Mouse (Mus musculus): ENCODE data around the gene Neurod4. TPM values are rescaled to one million over a fixed set of nuclear protein-coding genes. Genes with fewer than 3 reads are reported as not detected.
"Not testable (repeated sequence)": the region's sequence is repeated elsewhere in the genome, so short reads cannot be mapped to it uniquely, and the experiment has no call there.

Gene Neurod4
- polyA plus RNA-seq (2011; ENCODE audit: insufficient read length, low read depth, missing spikeins): not detected in 2 replicates

DNA sequence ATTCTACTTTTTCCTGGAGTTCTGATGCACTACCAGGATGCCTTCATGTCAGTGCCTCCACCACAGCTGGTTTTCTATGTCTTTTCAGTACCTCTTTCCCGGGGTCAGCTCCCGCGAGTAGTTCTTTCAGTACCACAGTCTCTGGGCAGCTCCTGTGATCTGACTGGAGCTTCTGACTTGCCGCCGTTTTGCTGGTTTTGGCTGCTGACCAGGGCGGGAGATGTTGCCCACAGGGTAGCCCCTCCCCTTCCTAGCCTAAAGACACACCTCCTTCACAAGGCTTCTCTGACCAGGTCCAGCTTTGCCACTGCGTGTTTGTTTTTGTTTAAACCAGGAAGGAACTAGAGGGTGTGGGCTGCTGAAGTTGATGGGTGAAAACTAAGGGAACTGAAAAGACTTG, at the start of gene Neurod4:
Gene Neurod4 (minus strand): TSS at position 175 of the 400 bp plus-strand sequence.
- H3K4me1 ChIP-seq (ENCODE audit: control insufficient read depth, insufficient read depth, low read length): no peaks in the 10 kb centered on the region
- no peak within 1 kb of the TSS for H3K4me3 ChIP-seq (ENCODE audit: insufficient read depth, low read length)
- no peak within 1 kb of the TSS for H3K27ac ChIP-seq (ENCODE audit: insufficient read depth, low read length)
- no peak for TF ChIP-seq CTCF (IDR thresholded peaks at IDR 0.05; ENCODE audit: borderline replicate concordance, insufficient read depth, low read length)
- no peak for TF ChIP-seq POLR2A (IDR thresholded peaks at IDR 0.05; ENCODE audit: low read depth, low read length)

DNA sequence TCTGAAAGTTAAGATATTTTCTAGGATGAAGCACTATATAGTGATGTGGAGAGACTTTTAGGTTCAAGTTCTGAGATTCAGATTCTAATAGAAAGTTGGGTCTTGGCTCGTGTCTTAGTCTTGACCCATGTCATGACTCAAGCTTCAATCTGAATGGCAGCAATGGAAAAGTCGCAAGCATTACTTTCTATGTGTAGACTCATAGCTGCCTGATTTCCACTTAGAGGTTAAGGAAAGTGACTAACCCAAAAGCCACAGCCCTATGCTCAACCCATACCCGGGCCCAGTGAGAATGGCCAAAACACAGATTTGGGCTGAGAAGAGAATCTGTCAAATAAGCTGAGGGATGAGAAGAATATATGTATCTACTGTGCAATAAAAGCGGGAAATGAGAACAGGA, 44.2 kb upstream of the Neurod4 start:
- no peak overlapping the region for H3K27ac ChIP-seq (ENCODE audit: insufficient read depth, low read length)
- H3K4me1 ChIP-seq (ENCODE audit: control insufficient read depth, insufficient read depth, low read length): no peaks in the 10 kb centered on the region
- TF ChIP-seq CTCF (IDR thresholded peaks at IDR 0.05; ENCODE audit: borderline replicate concordance, insufficient read depth, low read length): no peak
- no peak for TF ChIP-seq POLR2A (IDR thresholded peaks at IDR 0.05; ENCODE audit: low read depth, low read length)
- no peak overlapping the region for H3K4me3 ChIP-seq (ENCODE audit: insufficient read depth, low read length)

GRCm38 (mm10) chr10:130322637-130323036, 42.6 kb upstream of the Neurod4 start, which contains the start of gene Tespa1:
Gene Tespa1 (plus strand): TSS chr10:130322870.
- H3K27ac ChIP-seq (ENCODE audit: insufficient read depth, low read length): no peak within 1 kb of the TSS
- H3K4me3 ChIP-seq (ENCODE audit: insufficient read depth, low read length): no peak within 1 kb of the TSS
- no peaks in the 10 kb centered on the region for H3K4me1 ChIP-seq (ENCODE audit: control insufficient read depth, insufficient read depth, low read length)
- TF ChIP-seq POLR2A (IDR thresholded peaks at IDR 0.05; ENCODE audit: low read depth, low read length): no peak
- TF ChIP-seq CTCF (IDR thresholded peaks at IDR 0.05; ENCODE audit: borderline replicate concordance, insufficient read depth, low read length): no peak

GRCm38 (mm10) chr10:130322062-130322461, 42.0 kb upstream of the Neurod4 start:
- Histone ChIP-seq H3K4me1 (ENCODE audit: control insufficient read depth, insufficient read depth, low read length) (no peaks in the 10 kb centered on the region), H3K4me3 (ENCODE audit: insufficient read depth, low read length) (no peak overlapping the region), H3K27ac (ENCODE audit: insufficient read depth, low read length) (no peak overlapping the region)
- no peak for TF ChIP-seq POLR2A (IDR thresholded peaks at IDR 0.05; ENCODE audit: low read depth, low read length)

DNA sequence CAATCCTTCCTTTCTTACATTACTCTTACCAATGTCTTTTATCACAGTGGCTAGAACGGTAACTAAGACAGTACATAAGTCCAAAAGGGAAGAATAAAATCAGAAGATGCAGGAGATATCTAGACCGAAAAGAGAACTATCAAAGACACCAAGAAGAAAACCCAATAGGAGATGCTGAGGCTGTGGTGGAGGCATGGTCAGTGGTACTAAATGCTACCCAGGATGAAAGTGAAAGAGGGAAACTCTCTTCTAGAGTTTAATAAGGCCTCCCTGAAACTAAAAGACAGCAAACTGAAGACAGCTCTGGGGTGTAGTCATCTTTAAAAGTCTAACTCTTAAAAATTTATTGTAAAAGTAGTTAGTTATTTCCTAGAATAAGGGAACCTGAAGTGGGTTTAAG, 40.7 kb upstream of the Neurod4 start:
- no peak overlapping the region for H3K4me3 ChIP-seq (ENCODE audit: insufficient read depth, low read length)
- TF ChIP-seq POLR2A (IDR thresholded peaks at IDR 0.05; ENCODE audit: low read depth, low read length) (no peak), CTCF (IDR thresholded peaks at IDR 0.05; ENCODE audit: borderline replicate concordance, insufficient read depth, low read length) (no peak)
- H3K4me1 ChIP-seq (ENCODE audit: control insufficient read depth, insufficient read depth, low read length): no peaks in the 10 kb centered on the region
- H3K27ac ChIP-seq (ENCODE audit: insufficient read depth, low read length): no peak overlapping the region

DNA sequence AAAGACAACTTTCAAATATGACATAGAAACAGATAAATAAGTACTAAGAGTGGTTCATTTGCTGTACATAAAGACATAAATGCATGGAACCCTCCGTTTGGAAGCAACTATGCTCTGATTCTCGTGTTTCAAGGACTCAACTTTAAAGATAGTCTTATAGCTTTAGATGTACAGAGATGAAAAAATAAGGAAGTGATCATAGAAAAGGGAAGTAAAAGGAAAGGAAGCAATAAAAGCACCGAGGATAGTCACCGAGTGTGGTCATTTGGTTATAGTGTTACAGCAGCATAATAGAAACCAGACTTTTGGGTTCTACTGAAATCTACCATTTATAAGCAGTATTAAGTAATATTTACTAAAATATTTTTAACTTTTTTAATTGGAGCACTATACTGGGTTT, 38.7 kb upstream of the Neurod4 start:
- Histone ChIP-seq H3K27ac (ENCODE audit: insufficient read depth, low read length) (no peak overlapping the region), H3K4me1 (ENCODE audit: control insufficient read depth, insufficient read depth, low read length) (no peaks in the 10 kb centered on the region), H3K4me3 (ENCODE audit: insufficient read depth, low read length) (no peak overlapping the region)
- TF ChIP-seq POLR2A (IDR thresholded peaks at IDR 0.05; ENCODE audit: low read depth, low read length) (no peak), CTCF (IDR thresholded peaks at IDR 0.05; ENCODE audit: borderline replicate concordance, insufficient read depth, low read length) (no peak)

- Histone ChIP-seq H3K4me1 (ENCODE audit: control insufficient read depth, insufficient read depth, low read length) (no peaks in the 10 kb centered on the region), H3K27ac (ENCODE audit: insufficient read depth, low read length) (no peak overlapping the region), H3K4me3 (ENCODE audit: insufficient read depth, low read length) (no peak overlapping the region)
- TF ChIP-seq CTCF (IDR thresholded peaks at IDR 0.05; ENCODE audit: borderline replicate concordance, insufficient read depth, low read length) (no peak), POLR2A (IDR thresholded peaks at IDR 0.05; ENCODE audit: low read depth, low read length) (no peak)
These were observed 35.8 kb upstream of the Neurod4 start for GRCm38 (mm10) chr10:130315846-130316245.

DNA sequence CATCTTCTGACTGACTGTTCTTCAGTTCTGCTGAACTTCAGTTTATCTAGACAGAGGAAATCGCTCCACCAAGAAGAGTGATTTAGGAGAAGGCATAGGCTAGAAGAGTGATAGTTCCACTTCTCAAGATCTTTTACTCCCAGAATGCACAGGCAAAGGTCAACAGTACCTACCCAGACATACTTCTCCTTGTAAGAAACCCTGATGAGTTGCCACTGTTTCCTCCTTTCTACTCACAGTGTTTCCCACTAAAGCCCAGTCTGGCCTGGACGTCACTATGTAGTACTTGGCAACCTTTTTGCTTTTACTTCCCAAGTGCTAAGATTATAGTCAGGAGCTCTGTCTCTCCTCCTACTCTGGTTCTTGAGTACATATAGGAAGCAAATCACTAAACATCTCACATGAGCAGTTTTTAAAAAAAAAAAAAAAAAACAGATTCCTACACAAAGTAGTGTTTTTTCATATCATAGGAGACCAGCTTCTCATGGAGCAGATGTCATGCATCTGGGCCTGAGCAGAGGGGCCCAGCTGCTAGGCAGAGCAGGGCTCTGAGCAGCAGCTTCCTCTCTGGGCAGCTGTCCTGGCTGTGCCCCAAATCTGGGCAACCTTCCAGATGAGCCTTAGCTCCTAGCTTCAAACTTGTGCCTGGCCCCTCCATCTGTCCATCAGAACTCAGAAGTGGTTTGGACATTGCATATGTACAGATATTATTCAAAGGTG, 34.2 kb upstream of the Neurod4 start:
- Histone ChIP-seq H3K27ac (ENCODE audit: insufficient read depth, low read length) (no peak overlapping the region), H3K4me3 (ENCODE audit: insufficient read depth, low read length) (no peak overlapping the region), H3K4me1 (ENCODE audit: control insufficient read depth, insufficient read depth, low read length) (no peaks in the 10 kb centered on the region)
- TF ChIP-seq CTCF (IDR thresholded peaks at IDR 0.05; ENCODE audit: borderline replicate concordance, insufficient read depth, low read length): no peak

DNA sequence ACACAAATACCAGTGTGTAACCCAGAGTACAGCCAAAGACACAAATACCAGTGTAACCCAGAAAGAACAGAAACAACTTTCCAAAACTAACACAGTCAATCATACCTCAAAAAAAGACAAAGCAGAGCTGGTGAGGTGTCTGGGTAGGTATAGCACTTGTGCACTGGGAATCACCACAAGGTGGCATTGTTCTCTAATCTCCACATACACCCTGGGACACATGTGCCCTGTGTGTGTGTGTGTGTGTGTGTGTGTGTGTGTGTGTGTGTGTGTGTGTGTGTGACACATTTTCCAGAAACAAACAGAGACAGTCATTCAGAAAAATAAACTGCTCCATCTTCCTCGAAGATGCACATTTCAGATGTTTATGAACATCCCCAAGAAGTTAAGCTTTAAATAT, 33.5 kb upstream of the Neurod4 start:
- Histone ChIP-seq H3K4me3 (ENCODE audit: insufficient read depth, low read length) (no peak overlapping the region), H3K4me1 (ENCODE audit: control insufficient read depth, insufficient read depth, low read length) (no peaks in the 10 kb centered on the region), H3K27ac (ENCODE audit: insufficient read depth, low read length) (no peak overlapping the region)
- TF ChIP-seq POLR2A (IDR thresholded peaks at IDR 0.05; ENCODE audit: low read depth, low read length) (no peak), CTCF (IDR thresholded peaks at IDR 0.05; ENCODE audit: borderline replicate concordance, insufficient read depth, low read length) (no peak)

GRCm38 (mm10) chr10:130311534-130312227, 31.6 kb upstream of the Neurod4 start:
- Histone ChIP-seq H3K27ac (ENCODE audit: insufficient read depth, low read length) (no peak overlapping the region), H3K4me1 (ENCODE audit: control insufficient read depth, insufficient read depth, low read length) (no peaks in the 10 kb centered on the region), H3K4me3 (ENCODE audit: insufficient read depth, low read length) (no peak overlapping the region)
- TF ChIP-seq CTCF (IDR thresholded peaks at IDR 0.05; ENCODE audit: borderline replicate concordance, insufficient read depth, low read length): no peak
- TF ChIP-seq POLR2A (IDR thresholded peaks at IDR 0.05; ENCODE audit: low read depth, low read length): no peak

- not testable (repeated sequence) for H3K4me3 ChIP-seq (ENCODE audit: insufficient read depth, low read length)
These were observed 24.1 kb upstream of the Neurod4 start for GRCm38 (mm10) chr10:130304138-130304537.

DNA sequence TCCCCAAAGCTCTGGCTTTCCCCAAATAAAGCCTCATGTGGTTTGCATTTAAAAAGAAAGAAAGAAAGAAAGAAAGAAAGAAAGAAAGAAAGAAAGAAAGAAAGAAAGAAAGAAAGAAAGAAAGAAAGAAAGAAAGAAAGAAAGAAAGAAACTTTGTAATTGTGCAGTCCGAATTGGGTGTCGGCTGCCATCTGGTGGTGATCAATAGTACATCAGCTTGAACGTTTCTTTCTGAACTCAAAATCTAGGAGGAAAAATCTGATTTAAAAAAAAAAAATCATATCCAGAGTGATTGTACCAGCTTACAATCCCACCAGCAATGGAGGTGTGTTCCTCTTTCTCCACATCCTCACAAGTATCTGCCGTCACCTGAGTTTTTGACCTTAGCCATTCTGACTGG, 18.7 kb upstream of the Neurod4 start:
- H3K4me3 ChIP-seq (ENCODE audit: insufficient read depth, low read length); H3K4me1 ChIP-seq (ENCODE audit: control insufficient read depth, insufficient read depth, low read length); H3K27ac ChIP-seq (ENCODE audit: insufficient read depth, low read length): not testable (repeated sequence)

More at GRCm38 (mm10) chr10:130304138-130304537, 24.1 kb upstream of the Neurod4 start:
- not testable (repeated sequence) for H3K4me1 ChIP-seq (ENCODE audit: control insufficient read depth, insufficient read depth, low read length); H3K27ac ChIP-seq (ENCODE audit: insufficient read depth, low read length)

Measured in embryonic fibroblast, embryonic 13.5 days (primary cell).